Mouse (Mus musculus) CD4-positive, CD25-positive, alpha-beta regulatory T cell, adult 4 months (primary cell): ENCODE data around the gene Elp1. TPM values are rescaled to one million over a fixed set of nuclear protein-coding genes. Genes with fewer than 3 reads are reported as not detected.

ENCODE experiments used
- ATAC-seq: one replicate; pipeline ENCODE4 v1.8.0; 2017
- polyA plus RNA-seq, 2 experiments: library from polyadenylated mRNA; unstranded; fragments of 100-300 nt; shearing (Covaris generic); gene quantifications; one replicate each; pipeline ENCODE4 v1.2.1; 2017

Elp1 gene
- polyA plus RNA-seq, 2 experiments from 2014 or later = 24.0 to 34.4 TPM

GRCm38 (mm10) chr4:56768913-56769312 lies 33.2 kb downstream of the Elp1 start:
- ATAC-seq = no peak

- no peak for ATAC-seq
These were observed 34.3 kb downstream of the Elp1 start for GRCm38 (mm10) chr4:56767861-56768284.

GRCm38 (mm10) chr4:56757693-56758092 lies 44.4 kb downstream of the Elp1 start:
- no peak for ATAC-seq

- ATAC-seq = no peak
These were observed 45.0 kb downstream of the Elp1 start for GRCm38 (mm10) chr4:56756966-56757600.

- ATAC-seq = no peak
These were observed 46.1 kb downstream of the Elp1 start for GRCm38 (mm10) chr4:56756021-56756420.

GRCm38 (mm10) chr4:56747456-56747855 lies 54.7 kb downstream of the Elp1 start:
- no peak for ATAC-seq

GRCm38 (mm10) chr4:56746345-56746744 lies 55.8 kb downstream of the Elp1 start:
- no peak for ATAC-seq

- no peak for ATAC-seq
These were observed 58.6 kb downstream of the Elp1 start, which contains the start of gene Actl7a for GRCm38 (mm10) chr4:56743363-56744195. Gene Actl7a, plus strand, starts transcription at chr4:56743413.

- ATAC-seq = no peak
These were observed 59.4 kb downstream of the Elp1 start for GRCm38 (mm10) chr4:56742698-56743097.

GRCm38 (mm10) chr4:56741041-56741493 lies 61.1 kb downstream of the Elp1 start, which contains the start of gene Actl7b:
Gene Actl7b, minus strand, starts transcription at chr4:56741443.
- no peak for ATAC-seq

GRCm38 (mm10) chr4:56740611-56741010 lies 61.5 kb downstream of the Elp1 start:
- ATAC-seq = no peak

GRCm38 (mm10) chr4:56740020-56740485 lies 62.1 kb downstream of the Elp1 start, which contains the start of gene Gm26657:
Gene Gm26657, plus strand, starts transcription at chr4:56740070.
- ATAC-seq = no peak

- no peak for ATAC-seq
These were observed 76.3 kb downstream of the Elp1 start for GRCm38 (mm10) chr4:56725839-56726238.

- no peak for ATAC-seq
These were observed 78.9 kb downstream of the Elp1 start for GRCm38 (mm10) chr4:56723237-56723636.

GRCm38 (mm10) chr4:56722346-56722745 lies 79.8 kb downstream of the Elp1 start:
- no peak for ATAC-seq

GRCm38 (mm10) chr4:56721469-56721868 lies 80.7 kb downstream of the Elp1 start:
- ATAC-seq = no peak

GRCm38 (mm10) chr4:56720403-56720802 lies 81.7 kb downstream of the Elp1 start:
- ATAC-seq = no peak

- no peak for ATAC-seq
These were observed 82.7 kb downstream of the Elp1 start for GRCm38 (mm10) chr4:56719456-56719855.

- no peak for ATAC-seq
These were observed 83.3 kb downstream of the Elp1 start for GRCm38 (mm10) chr4:56718573-56719442.

GRCm38 (mm10) chr4:56717932-56718331 lies 84.2 kb downstream of the Elp1 start:
- ATAC-seq = no peak

GRCm38 (mm10) chr4:56716801-56717200 lies 85.3 kb downstream of the Elp1 start:
- ATAC-seq = no peak

- ATAC-seq = no peak
These were observed 89.0 kb downstream of the Elp1 start for GRCm38 (mm10) chr4:56713155-56713554.

- no peak for ATAC-seq
These were observed 99.9 kb downstream of the Elp1 start for GRCm38 (mm10) chr4:56702234-56702633.
